Mouse (Mus musculus) olfactory bulb, adult 2 months (tissue): ENCODE data around the gene Fbxl18.

Source experiments
- CTCF ChIP-seq: fragments of 200-500 bp; IDR thresholded peaks from 2 replicates; pipeline ENCODE4 v1.5.1; 2012; ENCODE audit warnings: low read depth, mild to moderate bottlenecking, low read length, moderate library complexity; ENCODE audit not compliant: insufficient read depth
- POLR2A ChIP-seq: fragments of 200-500 bp; IDR thresholded peaks from 2 replicates; pipeline ENCODE4 v1.6.1; 2012; ENCODE audit warnings: mild to moderate bottlenecking, low read depth, low read length, moderate library complexity; ENCODE audit not compliant: insufficient read depth

GRCm38 (mm10) chr5:142921074-142921459, 25.8 kb upstream of the Fbxl18 start:
- TF ChIP-seq CTCF: no peak
- TF ChIP-seq POLR2A: no peak
